Mouse (Mus musculus) hindbrain, embryonic 10.5 days (tissue): ENCODE data around the gene Gm42688. TPM values are rescaled to one million over a fixed set of nuclear protein-coding genes. Genes with fewer than 3 reads are reported as not detected.
"Not testable (repeated sequence)": the region's sequence is repeated elsewhere in the genome, so short reads cannot be mapped to it uniquely, and the experiment has no call there.

Experiments
- DNase-seq: peaks from one replicate; pipeline ENCODE4 v3.0.0-alpha.2; 2017; ENCODE audit warnings: low spot score
- H3K27ac ChIP-seq: fragments of 300-500 bp; sonication (generic); 2 replicates; pipeline ENCODE4 v1.5.1; 2016; ENCODE audit warnings: mild to moderate bottlenecking, moderate library complexity
- H3K27me3 ChIP-seq: fragments of 300-500 bp; sonication (generic); 2 replicates; pipeline ENCODE4 v1.6.1; 2016; ENCODE audit warnings: mild to moderate bottlenecking; ENCODE audit not compliant: poor library complexity, insufficient read depth, severe bottlenecking
- H3K36me3 ChIP-seq: fragments of 300-500 bp; sonication (generic); 2 replicates; pipeline ENCODE4 v1.6.1; 2016; ENCODE audit warnings: mild to moderate bottlenecking, moderate library complexity
- H3K4me1 ChIP-seq: fragments of 300-500 bp; sonication (generic); replicated peaks from 2 replicates; pipeline ENCODE4 v1.6.1; 2016; ENCODE audit warnings: mild to moderate bottlenecking
- H3K4me3 ChIP-seq: fragments of 300-500 bp; sonication (generic); 2 replicates; pipeline ENCODE4 v1.5.1; 2016; ENCODE audit warnings: mild to moderate bottlenecking, moderate library complexity
- H3K9me3 ChIP-seq: fragments of 300-500 bp; sonication (generic); 2 replicates; pipeline ENCODE4 v1.6.1; 2016; ENCODE audit warnings: mild to moderate bottlenecking, moderate library complexity
- WGBS: fragments of 180-500 bp; shearing (Covaris S2); methylation state at CpG from one replicate; pipeline ENCODE4 v1.1.7; 2016; 5-methylcytosine and 5-hydroxymethylcytosine counted together
- polyA plus RNA-seq: library from polyadenylated mRNA; unstranded; fragments of >200 nt; fragmentation: Nextera tagmentation; extraction: Ambion mirVana; gene quantifications from 2 replicates; pipeline ENCODE4 v1.2.1, GENCODE M21; 2016

Gene Gm42688
- polyA plus RNA-seq, 1 experiment from 2014 or later = 3.2 TPM

DNA sequence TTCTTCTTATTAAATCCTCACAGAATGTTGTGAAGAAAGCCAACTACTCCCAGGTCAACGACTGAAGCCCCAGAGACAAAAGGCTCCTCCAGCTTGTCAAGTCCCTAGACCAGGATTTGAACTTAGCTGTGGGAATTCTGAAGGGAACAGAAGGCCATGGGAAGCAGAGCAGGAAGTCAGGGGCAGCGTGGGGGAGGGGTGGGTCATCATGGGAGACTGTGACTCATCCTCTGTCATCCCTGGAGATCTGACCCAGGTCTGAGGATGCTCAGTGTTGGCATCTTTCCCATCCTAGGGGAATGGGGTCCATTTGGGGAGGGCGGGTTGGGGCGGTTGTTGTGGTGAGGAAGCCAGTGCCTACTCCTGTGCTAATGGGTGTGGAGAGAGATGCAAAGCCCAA, 40.2 kb downstream of the Gm42688 start:
- WGBS = 26% methylated on average over 4 of the region's 4 CpGs
- DNase-seq = no peak

DNA sequence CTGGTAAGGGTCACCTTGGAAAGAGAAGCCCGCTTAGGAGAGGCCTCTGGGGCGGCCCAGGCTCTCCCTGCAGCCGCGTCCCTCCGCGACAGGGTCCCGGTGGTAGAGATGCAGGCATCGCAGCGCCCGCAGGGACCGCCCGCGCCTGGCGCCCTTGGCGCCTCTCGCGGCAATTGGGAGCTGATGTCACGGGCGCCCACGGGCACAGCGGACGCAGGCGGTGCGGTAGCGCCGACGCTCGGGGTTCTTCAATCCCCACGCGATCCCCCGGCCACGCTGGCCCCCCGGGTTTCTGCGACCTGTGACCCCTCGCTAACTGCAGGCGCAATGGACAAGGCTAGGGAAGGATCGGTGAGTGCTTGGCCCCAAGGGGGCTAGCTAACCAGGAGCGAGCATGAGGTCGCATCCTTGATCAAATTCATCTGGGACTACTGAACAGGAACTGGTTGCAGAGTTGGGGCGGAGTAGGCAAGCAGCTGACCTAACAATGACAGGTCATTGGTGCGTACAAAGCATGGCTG, 40.9 kb downstream of the Gm42688 start:
- 2% methylated on average over 41 of the region's 41 CpGs for WGBS
- Histone ChIP-seq H3K27ac (peak overlapping the region; percentile 76), H3K36me3 (peaks cover 20% of the 10 kb centered on the region), H3K9me3 (no peaks in the 10 kb centered on the region), H3K4me3 (peak overlapping the region; percentile 52), H3K4me1 (peaks cover 69% of the 10 kb centered on the region), H3K27me3 (peaks cover 12% of the 10 kb centered on the region)
- peak; percentile 46 for DNase-seq

More for the DNA sequence above, 40.2 kb downstream of the Gm42688 start:
- Histone ChIP-seq H3K9me3 (no peaks in the 10 kb centered on the region), H3K36me3 (peaks cover 13% of the 10 kb centered on the region), H3K4me3 (peak overlapping the region; percentile 52), H3K4me1 (peaks cover 69% of the 10 kb centered on the region), H3K27me3 (peaks cover 12% of the 10 kb centered on the region), H3K27ac (peak overlapping the region; percentile 76)

DNA sequence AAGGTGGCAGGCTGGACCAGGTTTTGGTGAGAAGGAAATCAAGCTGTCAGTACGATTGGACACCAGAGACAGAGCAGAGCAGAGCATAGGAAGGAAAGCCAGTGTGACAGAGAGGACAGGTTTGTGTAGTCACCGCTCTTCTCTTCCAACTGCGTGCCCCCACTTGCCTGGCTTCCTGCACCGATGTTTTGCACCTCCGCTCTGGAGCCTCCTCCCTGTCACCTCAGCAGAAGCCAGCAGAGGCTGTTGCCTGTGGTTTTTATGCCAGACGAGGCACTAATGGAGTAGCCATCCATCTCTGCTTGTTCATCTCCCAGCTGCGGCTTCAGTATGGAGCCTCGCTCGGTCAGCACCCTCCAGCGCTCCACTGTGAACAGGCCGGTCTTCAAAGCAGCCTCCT, 41.5 kb downstream of the Gm42688 start:
- Histone ChIP-seq H3K9me3 (no peaks in the 10 kb centered on the region), H3K36me3 (peaks cover 26% of the 10 kb centered on the region), H3K27ac (peak overlapping the region; percentile 43; the same call in 1 of the 2 replicates), H3K27me3 (peaks cover 12% of the 10 kb centered on the region), H3K4me3 (peak overlapping the region; percentile 52; the same call in 1 of the 2 replicates), H3K4me1 (peaks cover 64% of the 10 kb centered on the region)
- no peak for DNase-seq
- 55% methylated on average over 11 of the region's 11 CpGs for WGBS

DNA sequence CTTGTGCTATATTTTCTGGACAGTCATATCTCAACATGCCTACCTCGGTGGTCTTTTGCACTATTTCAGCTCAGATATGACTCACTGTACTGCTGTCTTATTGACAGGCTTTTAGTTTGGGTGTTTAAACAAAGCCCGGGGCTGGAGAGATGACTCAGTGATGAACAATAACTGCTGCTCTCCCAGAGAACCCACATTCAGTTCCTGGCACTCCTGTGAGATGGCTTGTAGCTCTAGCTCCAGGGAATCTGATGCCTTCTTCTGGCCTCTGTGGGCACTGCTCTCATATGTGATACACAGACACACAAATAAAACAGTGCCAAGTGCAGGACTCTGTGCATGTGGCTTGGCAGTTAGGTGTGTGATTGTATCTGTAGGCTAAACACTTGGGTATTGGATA, 43.8 kb downstream of the Gm42688 start:
- H3K27ac ChIP-seq = no peak overlapping the region
- WGBS = 88% methylated on average over 2 of the region's 2 CpGs
- H3K27me3 ChIP-seq = peaks cover 12% of the 10 kb centered on the region
- peaks cover 38% of the 10 kb centered on the region for H3K36me3 ChIP-seq
- peaks cover 41% of the 10 kb centered on the region for H3K4me1 ChIP-seq
- no peak overlapping the region for H3K4me3 ChIP-seq
- DNase-seq = no peak
- H3K9me3 ChIP-seq = no peaks in the 10 kb centered on the region

DNA sequence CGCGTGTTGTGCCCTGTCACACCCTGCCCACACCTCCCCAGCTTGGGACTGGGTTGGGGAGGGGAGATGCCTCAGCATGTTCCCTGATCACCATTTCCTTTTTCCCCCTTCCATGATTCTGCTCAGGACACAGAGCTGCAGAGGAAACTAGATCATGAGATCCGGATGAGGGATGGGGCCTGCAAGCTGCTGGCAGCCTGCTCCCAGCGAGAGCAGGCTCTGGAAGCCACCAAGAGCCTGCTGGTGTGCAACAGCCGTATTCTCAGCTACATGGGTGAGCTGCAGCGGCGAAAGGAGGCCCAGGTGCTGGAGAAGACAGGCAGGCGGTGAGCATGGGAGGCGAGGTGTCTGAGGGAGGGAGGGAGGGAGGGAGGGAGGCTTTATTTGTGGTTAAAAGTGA, 44.4 kb downstream of the Gm42688 start:
- Histone ChIP-seq H3K36me3 (peaks cover 44% of the 10 kb centered on the region), H3K9me3 (no peaks in the 10 kb centered on the region), H3K4me3 (no peak overlapping the region), H3K27me3 (peaks cover 12% of the 10 kb centered on the region), H3K4me1 (peaks cover 43% of the 10 kb centered on the region), H3K27ac (0 out of 2 replicates have a peak overlapping the region, but pooled peaks have one; percentile 2)
- WGBS = 82% methylated on average over 9 of the region's 9 CpGs
- DNase-seq = no peak

DNA sequence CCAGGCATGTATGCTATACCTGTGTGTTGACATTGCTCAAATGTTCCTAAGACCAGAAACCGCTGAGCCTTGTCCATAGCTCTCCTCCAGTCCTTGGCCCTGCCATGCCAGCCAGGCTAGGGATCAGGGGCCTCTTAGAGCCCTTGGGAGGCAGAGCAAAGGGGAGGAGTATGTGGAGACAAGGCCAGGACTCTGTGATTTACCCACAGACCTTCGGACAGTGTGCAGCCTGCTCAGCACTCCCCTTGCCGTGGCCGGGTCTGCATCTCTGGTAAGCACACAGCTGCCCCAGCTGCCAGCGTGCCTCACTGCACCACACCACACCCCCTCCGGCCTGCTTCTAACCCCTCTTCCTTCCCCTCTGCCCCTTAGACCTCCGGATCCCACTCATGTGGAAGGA, 45.9 kb downstream of the Gm42688 start:
- Histone ChIP-seq H3K9me3 (no peaks in the 10 kb centered on the region), H3K27me3 (peaks cover 2% of the 10 kb centered on the region; the same call in 1 of the 2 replicates), H3K36me3 (peaks cover 59% of the 10 kb centered on the region), H3K27ac (peak overlapping the region; percentile 36), H3K4me3 (no peak overlapping the region), H3K4me1 (peaks cover 43% of the 10 kb centered on the region)
- 54% methylated on average over 7 of the region's 7 CpGs for WGBS
- DNase-seq = no peak

DNA sequence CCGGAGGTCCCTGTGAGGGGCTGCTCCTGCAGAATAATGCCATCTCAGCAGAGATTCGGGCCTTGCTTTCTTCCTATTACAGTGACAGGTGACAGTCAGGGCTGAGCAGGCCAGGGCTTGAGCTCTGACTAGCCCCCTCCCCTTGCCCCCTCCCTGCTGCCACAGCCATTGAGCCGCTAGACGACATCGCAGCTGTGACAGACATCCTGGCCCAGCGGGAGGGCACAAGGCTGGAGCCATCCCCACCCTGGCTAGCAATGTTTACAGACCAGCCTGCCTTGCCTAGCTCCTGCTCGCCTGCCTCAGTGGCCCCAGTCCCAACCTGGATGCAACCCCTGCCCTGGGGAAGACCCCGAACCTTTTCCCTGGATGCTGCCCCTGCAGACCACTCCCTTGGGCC, 50.3 kb downstream of the Gm42688 start:
- peaks cover 54% of the 10 kb centered on the region for H3K4me1 ChIP-seq
- 22% methylated on average over 8 of the region's 8 CpGs for WGBS
- H3K27ac ChIP-seq = peak overlapping the region; percentile 26
- H3K4me3 ChIP-seq = peak overlapping the region; percentile 21
- peaks cover 74% of the 10 kb centered on the region for H3K36me3 ChIP-seq
- H3K9me3 ChIP-seq = no peaks in the 10 kb centered on the region
- no peak for DNase-seq
- peaks cover 13% of the 10 kb centered on the region; the same call in 1 of the 2 replicates for H3K27me3 ChIP-seq

DNA sequence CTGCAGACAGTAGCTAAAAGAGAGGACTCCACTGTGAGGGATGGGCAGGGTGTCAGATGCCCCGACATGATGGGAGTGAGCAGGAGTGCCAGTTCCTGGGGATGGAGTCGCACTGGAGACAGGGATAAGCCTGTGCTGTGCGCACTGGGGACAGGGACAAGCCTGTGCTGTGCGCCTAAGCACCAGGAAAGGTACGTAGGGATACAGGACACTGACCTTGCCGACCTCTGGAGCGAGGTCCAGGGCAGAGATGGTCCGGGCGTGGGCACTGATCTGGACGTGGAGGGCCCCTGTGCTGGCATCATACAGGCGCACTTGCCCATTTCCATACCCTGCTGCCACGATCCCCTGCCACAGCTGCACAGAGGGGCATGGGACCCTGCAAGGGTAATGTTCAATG, 51.6 kb downstream of the Gm42688 start:
- H3K27ac ChIP-seq = no peak overlapping the region
- WGBS = 84% methylated on average over 12 of the region's 12 CpGs
- no peak overlapping the region for H3K4me3 ChIP-seq
- peaks cover 52% of the 10 kb centered on the region for H3K4me1 ChIP-seq
- peaks cover 61% of the 10 kb centered on the region for H3K36me3 ChIP-seq
- no peaks in the 10 kb centered on the region for H3K9me3 ChIP-seq
- no peak for DNase-seq
- peaks cover 13% of the 10 kb centered on the region; the same call in 1 of the 2 replicates for H3K27me3 ChIP-seq

DNA sequence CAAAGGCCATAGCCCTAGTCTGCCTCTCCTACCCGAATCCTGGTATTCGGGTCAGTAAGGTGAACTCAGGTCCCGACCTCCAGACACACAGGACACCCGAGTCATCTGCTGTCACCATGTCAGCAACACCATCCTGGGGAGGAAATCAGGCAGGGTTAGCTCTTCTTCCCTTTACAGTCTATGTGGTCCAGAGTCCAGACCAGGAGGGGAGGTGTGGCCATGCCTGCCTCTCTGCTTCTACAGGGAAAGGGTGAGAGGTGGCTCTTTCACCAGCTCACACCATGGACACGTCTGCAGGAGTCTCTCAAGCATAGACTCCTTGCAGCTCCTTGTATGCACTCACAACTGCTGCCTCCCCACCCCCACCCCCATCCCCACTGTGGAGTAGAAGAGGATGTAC, 52.1 kb downstream of the Gm42688 start:
- Histone ChIP-seq H3K9me3 (no peaks in the 10 kb centered on the region), H3K36me3 (peaks cover 57% of the 10 kb centered on the region), H3K4me3 (no peak overlapping the region), H3K4me1 (peaks cover 52% of the 10 kb centered on the region), H3K27me3 (peaks cover 13% of the 10 kb centered on the region; the same call in 1 of the 2 replicates), H3K27ac (no peak overlapping the region)
- DNase-seq = no peak
- WGBS = 73% methylated on average over 5 of the region's 5 CpGs

DNA sequence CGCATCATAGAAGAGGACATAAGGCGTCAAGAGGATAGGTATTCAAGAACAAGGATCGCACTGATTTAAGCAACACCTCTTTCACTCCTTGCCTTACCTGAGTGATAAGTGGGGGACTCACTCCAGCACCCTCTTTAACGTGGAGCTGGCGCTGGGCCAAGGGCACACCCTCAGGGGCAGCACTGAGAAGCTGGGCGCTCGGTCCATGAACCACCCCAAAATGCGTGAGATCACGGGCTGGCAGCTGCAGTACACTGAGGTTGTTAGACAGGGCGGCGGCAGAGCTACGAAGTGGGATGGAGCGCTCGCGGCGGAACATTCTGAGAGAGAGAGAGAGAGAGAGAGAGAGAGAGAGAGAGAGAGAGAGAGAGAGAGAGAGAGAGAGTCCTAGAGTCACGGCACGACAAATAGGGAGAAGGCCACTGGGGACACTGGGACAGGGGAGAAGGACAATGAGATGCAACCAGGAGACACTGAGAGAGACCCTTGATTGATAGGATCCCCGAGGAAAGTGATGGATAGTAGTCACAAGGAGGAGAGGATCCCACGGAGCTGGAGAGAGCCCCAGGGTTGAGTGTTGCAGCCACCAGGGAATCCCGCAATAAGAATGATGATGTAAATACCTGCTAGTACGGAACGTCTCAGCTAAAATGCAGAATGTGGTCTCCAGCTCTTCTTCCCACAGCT, 54.3 kb downstream of the Gm42688 start:
- 9% methylated on average over 23 of the region's 23 CpGs for WGBS
- Histone ChIP-seq H3K27ac (peak overlapping the region; percentile 85), H3K9me3 (no peaks in the 10 kb centered on the region)

DNA sequence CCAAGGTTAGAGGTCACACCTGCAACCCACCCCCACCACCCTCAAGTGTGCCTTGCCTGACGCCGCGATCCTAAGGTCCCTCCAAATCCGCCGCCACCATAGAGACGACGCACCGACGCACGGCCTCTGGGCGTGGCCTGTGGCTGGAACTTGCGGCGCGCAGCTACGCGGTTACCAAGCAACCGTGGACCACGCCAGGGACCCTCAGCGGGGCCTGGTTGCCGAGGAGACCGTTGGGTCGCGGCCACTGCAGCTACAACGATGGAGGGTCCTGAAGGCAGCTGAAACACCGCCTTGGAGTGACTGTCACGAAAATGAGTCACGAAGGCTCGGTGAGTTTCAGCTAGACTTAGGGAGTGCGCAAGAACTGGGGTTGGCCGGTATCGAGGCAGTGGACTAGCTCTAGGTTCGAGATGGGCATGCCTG, 54.9 kb downstream of the Gm42688 start, which contains the start of the genes Wdr54 and 1700003E16Rik:
TSS of gene Wdr54 (minus strand) at position 139 of the 426 bp plus-strand sequence.
TSS of gene 1700003E16Rik (plus strand) at position 146 of the 426 bp plus-strand sequence.
- peaks cover 48% of the 10 kb centered on the region for H3K4me1 ChIP-seq
- peak; percentile 90 for DNase-seq
- H3K27ac ChIP-seq = peak within 1 kb of the TSS; percentile 85
- peaks cover 29% of the 10 kb centered on the region for H3K36me3 ChIP-seq
- peaks cover 29% of the 10 kb centered on the region for H3K27me3 ChIP-seq
- H3K4me3 ChIP-seq = peak within 1 kb of the TSS; percentile 66
- H3K9me3 ChIP-seq = no peaks in the 10 kb centered on the region
- WGBS = 1% methylated on average over 32 of the region's 32 CpGs

More for the DNA sequence above, 54.3 kb downstream of the Gm42688 start:
- Histone ChIP-seq H3K4me1 (peaks cover 48% of the 10 kb centered on the region), H3K27me3 (peaks cover 24% of the 10 kb centered on the region), H3K4me3 (peak overlapping the region; percentile 66), H3K36me3 (peaks cover 35% of the 10 kb centered on the region)
- no peak for DNase-seq

DNA sequence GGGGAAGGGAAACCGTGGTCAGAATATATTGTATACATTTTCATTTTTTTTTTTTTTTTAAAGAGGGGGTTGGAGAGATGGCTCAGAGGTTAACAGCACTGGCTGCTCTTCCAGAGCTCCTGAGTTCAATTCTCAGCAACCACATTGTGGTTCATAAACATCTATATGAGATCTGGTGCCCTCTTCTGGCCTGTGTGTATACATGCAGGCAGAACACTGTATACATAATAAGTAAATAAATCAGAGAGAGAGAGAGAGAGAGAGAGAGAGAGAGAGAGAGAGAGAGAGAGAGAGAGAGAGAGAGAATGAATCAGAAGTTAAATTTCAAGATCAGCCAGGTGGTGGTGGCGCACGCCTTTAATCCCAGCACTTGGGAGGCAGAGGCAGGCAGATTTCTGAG, 58.0 kb downstream of the Gm42688 start:
- H3K4me1 ChIP-seq = peaks cover 48% of the 10 kb centered on the region
- 35% methylated on average over 3 of the region's 3 CpGs for WGBS
- not testable (repeated sequence) for H3K9me3 ChIP-seq, H3K4me3 ChIP-seq, H3K36me3 ChIP-seq, H3K27ac ChIP-seq
- peak; percentile 41 for DNase-seq
- peaks cover 44% of the 10 kb centered on the region for H3K27me3 ChIP-seq
